Mouse (Mus musculus): ENCODE results near the gene Rps11. TPM values are rescaled to one million over a fixed set of nuclear protein-coding genes. Genes with fewer than 3 reads are reported as not detected.
"Not testable (repeated sequence)": the region's sequence is repeated elsewhere in the genome, so short reads cannot be mapped to it uniquely, and the experiment has no call there.

Rps11 gene
- total RNA-seq (2021) (100 to 1,000 TPM; 534 to 613 TPM), polyA plus RNA-seq (2012; rRNA removed) (186 and 258 TPM in 2 replicates)
- long read RNA-seq, transcript Rps11-201 (5 exons, 661 nt), result major isoform, 164 of 170 reads
- long read RNA-seq, partial matches to known transcripts, result 5 of 170 reads
- long read RNA-seq, other reads (novel, unspliced or antisense), result 1 of 170 reads

- peak within 1 kb of the TSS; percentile 79 for H3K9ac ChIP-seq (ENCODE audit: low read depth, low read length)
- H3K27ac ChIP-seq, result peak within 1 kb of the TSS; percentile 93
- intact Hi-C loops (cut with DNase I), result loop anchor here (5.0 kb wide), 1 partner anchor 107 kb away; the partner anchor contains the start of genes Rras and Scaf1
- DNase-seq, result peak; percentile 98 to 99
- no peaks in the 10 kb centered on the region; the same call in 1 of the 2 replicates for H3K79me2 ChIP-seq (replicated peaks; ENCODE audit: control insufficient read depth, insufficient read depth, low read length)
- H3K4me1 ChIP-seq (ENCODE audit: control insufficient read depth, insufficient read depth, low read length), result peaks cover 15% of the 10 kb centered on the region
- TF ChIP-seq CTCF (IDR thresholded peaks at IDR 0.05) (peak; percentile 53), EP300 (IDR thresholded peaks at IDR 0.05; ENCODE audit: insufficient read depth, low read depth, low read length) (peak; percentile 89), POLR2A (IDR thresholded peaks at IDR 0.05; ENCODE audit: insufficient read depth, low read depth, low read length) (peak; percentile 87)
- peak within 1 kb of the TSS; percentile 94 for H3K4me3 ChIP-seq
- H3K27me3 ChIP-seq (ENCODE audit: control insufficient read depth, insufficient read depth, low read length), result no peaks in the 10 kb centered on the region
- peaks cover 17% of the 10 kb centered on the region for H3K36me3 ChIP-seq (ENCODE audit: control insufficient read depth, insufficient read depth, low read length)
- WGBS, result 2% methylated on average over 59 of the region's 59 CpGs
Measured at GRCm38 (mm10) chr7:45124224-45125143, at the start of gene Rps11. Gene Rps11, minus strand, starts transcription at chr7:45124439.

GRCm38 (mm10) chr7:45173772-45174171 lies 49.5 kb upstream of the Rps11 start:
- H3K4me3 ChIP-seq; H3K36me3 ChIP-seq (ENCODE audit: control insufficient read depth, insufficient read depth, low read length); H3K9ac ChIP-seq (ENCODE audit: low read depth, low read length); H3K27ac ChIP-seq; DNase-seq; H3K4me1 ChIP-seq (ENCODE audit: control insufficient read depth, insufficient read depth, low read length); H3K79me2 ChIP-seq (replicated peaks; ENCODE audit: control insufficient read depth, insufficient read depth, low read length); intact Hi-C loops (cut with DNase I): not testable (repeated sequence)
- peaks cover 25% of the 10 kb centered on the region for H3K27me3 ChIP-seq (ENCODE audit: control insufficient read depth, insufficient read depth, low read length)
- WGBS, result 42% methylated on average over 1 of the region's 1 CpGs
- TF ChIP-seq CTCF (IDR thresholded peaks at IDR 0.05), result peak; percentile 57

- no peak overlapping the region for H3K27ac ChIP-seq
- intact Hi-C loops (cut with DNase I), result no loop called here
- no peaks in the 10 kb centered on the region for H3K36me3 ChIP-seq (ENCODE audit: control insufficient read depth, insufficient read depth, low read length)
- DNase-seq, result no peak
- WGBS, result 57% methylated on average over 7 of the region's 7 CpGs
- TF ChIP-seq POLR2A (IDR thresholded peaks at IDR 0.05; ENCODE audit: insufficient read depth, low read depth, low read length), result no peak
- peak; percentile 65 for TF ChIP-seq CTCF (IDR thresholded peaks at IDR 0.05)
- no peaks in the 10 kb centered on the region for H3K4me1 ChIP-seq (ENCODE audit: control insufficient read depth, insufficient read depth, low read length)
- no peaks in the 10 kb centered on the region for H3K79me2 ChIP-seq (replicated peaks; ENCODE audit: control insufficient read depth, insufficient read depth, low read length)
- H3K9ac ChIP-seq (ENCODE audit: low read depth, low read length), result no peak overlapping the region
- no peak overlapping the region for H3K4me3 ChIP-seq
- H3K27me3 ChIP-seq (ENCODE audit: control insufficient read depth, insufficient read depth, low read length), result peaks cover 26% of the 10 kb centered on the region
Measured at GRCm38 (mm10) chr7:45172974-45173373, 48.7 kb upstream of the Rps11 start.

- no peaks in the 10 kb centered on the region for H3K36me3 ChIP-seq (ENCODE audit: control insufficient read depth, insufficient read depth, low read length)
- no peak for TF ChIP-seq CTCF (IDR thresholded peaks at IDR 0.05)
- TF ChIP-seq EP300 (IDR thresholded peaks at IDR 0.05; ENCODE audit: insufficient read depth, low read depth, low read length), result no peak
- TF ChIP-seq POLR2A (IDR thresholded peaks at IDR 0.05; ENCODE audit: insufficient read depth, low read depth, low read length), result no peak
- no peak overlapping the region for H3K27ac ChIP-seq
- no peak overlapping the region for H3K4me3 ChIP-seq
- peaks cover 5% of the 10 kb centered on the region for H3K27me3 ChIP-seq (ENCODE audit: control insufficient read depth, insufficient read depth, low read length)
- DNase-seq, result no peak
- H3K79me2 ChIP-seq (replicated peaks; ENCODE audit: control insufficient read depth, insufficient read depth, low read length), result no peaks in the 10 kb centered on the region
- no peaks in the 10 kb centered on the region; the same call in 1 of the 2 replicates for H3K4me1 ChIP-seq (ENCODE audit: control insufficient read depth, insufficient read depth, low read length)
- WGBS, result 90% methylated on average over 3 of the region's 3 CpGs
- no peak overlapping the region for H3K9ac ChIP-seq (ENCODE audit: low read depth, low read length)
- intact Hi-C loops (cut with DNase I), result no loop called here
Measured at GRCm38 (mm10) chr7:45169495-45169894, 45.3 kb upstream of the Rps11 start.

GRCm38 (mm10) chr7:45168656-45169055 lies 44.4 kb upstream of the Rps11 start:
- WGBS, result 11% methylated on average over 24 of the region's 24 CpGs
- no peak overlapping the region for H3K9ac ChIP-seq (ENCODE audit: low read depth, low read length)
- H3K27ac ChIP-seq, result no peak overlapping the region
- H3K4me1 ChIP-seq (ENCODE audit: control insufficient read depth, insufficient read depth, low read length), result no peaks in the 10 kb centered on the region; the same call in 1 of the 2 replicates
- TF ChIP-seq POLR2A (IDR thresholded peaks at IDR 0.05; ENCODE audit: insufficient read depth, low read depth, low read length) (no peak), EP300 (IDR thresholded peaks at IDR 0.05; ENCODE audit: insufficient read depth, low read depth, low read length) (no peak), CTCF (IDR thresholded peaks at IDR 0.05) (no peak)
- DNase-seq, result no peak
- intact Hi-C loops (cut with DNase I), result no loop called here
- no peak overlapping the region for H3K4me3 ChIP-seq
- peaks cover 8% of the 10 kb centered on the region for H3K27me3 ChIP-seq (ENCODE audit: control insufficient read depth, insufficient read depth, low read length)
- no peaks in the 10 kb centered on the region for H3K79me2 ChIP-seq (replicated peaks; ENCODE audit: control insufficient read depth, insufficient read depth, low read length)
- no peaks in the 10 kb centered on the region for H3K36me3 ChIP-seq (ENCODE audit: control insufficient read depth, insufficient read depth, low read length)
